Mouse (Mus musculus): ENCODE data around the gene Irf5.
"Not testable (repeated sequence)": the region's sequence is repeated elsewhere in the genome, so short reads cannot be mapped to it uniquely, and the experiment has no call there.

Irf5 gene

GRCm38 (mm10) chr6:29527361-29528164 is 1.1 kb downstream of the Irf5 start:
- no peak for DNase-seq

- DNase-seq: no peak
These were observed 1.7 kb downstream of the Irf5 start for GRCm38 (mm10) chr6:29528165-29528505.

GRCm38 (mm10) chr6:29528561-29529443 is 2.4 kb downstream of the Irf5 start:
- DNase-seq: no peak

- no peak for DNase-seq
These were observed 3.0 kb downstream of the Irf5 start for GRCm38 (mm10) chr6:29529444-29529820.

- DNase-seq: no peak
These were observed 3.6 kb downstream of the Irf5 start for GRCm38 (mm10) chr6:29530050-29530449.

GRCm38 (mm10) chr6:29535316-29535715 is 8.9 kb downstream of the Irf5 start:
- DNase-seq: peak; percentile 62

- DNase-seq: no peak
These were observed 10.3 kb downstream of the Irf5 start for GRCm38 (mm10) chr6:29536651-29537193.

- DNase-seq: no peak
These were observed 10.8 kb downstream of the Irf5 start for GRCm38 (mm10) chr6:29537221-29537620.

- DNase-seq: no peak
These were observed 13.1 kb downstream of the Irf5 start for GRCm38 (mm10) chr6:29539502-29539901.

GRCm38 (mm10) chr6:29540223-29540622 is 13.8 kb downstream of the Irf5 start:
- DNase-seq: no peak

GRCm38 (mm10) chr6:29540956-29541355 is 14.5 kb downstream of the Irf5 start:
- DNase-seq: no peak

GRCm38 (mm10) chr6:29545611-29546010 is 19.2 kb downstream of the Irf5 start:
- DNase-seq: no peak

- no peak for DNase-seq
These were observed 21.2 kb downstream of the Irf5 start for GRCm38 (mm10) chr6:29547582-29547981.

GRCm38 (mm10) chr6:29548086-29548485 is 21.7 kb downstream of the Irf5 start:
- DNase-seq: no peak

GRCm38 (mm10) chr6:29552526-29552925 is 26.1 kb downstream of the Irf5 start:
- no peak for DNase-seq

GRCm38 (mm10) chr6:29557112-29557511 is 30.7 kb downstream of the Irf5 start:
- DNase-seq: no peak

GRCm38 (mm10) chr6:29576388-29576787 is 50.0 kb downstream of the Irf5 start:
- DNase-seq: not testable (repeated sequence)

- no peak for DNase-seq
These were observed 54.3 kb downstream of the Irf5 start for GRCm38 (mm10) chr6:29580770-29581169.

GRCm38 (mm10) chr6:29581202-29581601 is 54.8 kb downstream of the Irf5 start:
- DNase-seq: no peak
